Mouse (Mus musculus): ENCODE data around the gene Olfr1342.

Olfr1342 gene

DNA sequence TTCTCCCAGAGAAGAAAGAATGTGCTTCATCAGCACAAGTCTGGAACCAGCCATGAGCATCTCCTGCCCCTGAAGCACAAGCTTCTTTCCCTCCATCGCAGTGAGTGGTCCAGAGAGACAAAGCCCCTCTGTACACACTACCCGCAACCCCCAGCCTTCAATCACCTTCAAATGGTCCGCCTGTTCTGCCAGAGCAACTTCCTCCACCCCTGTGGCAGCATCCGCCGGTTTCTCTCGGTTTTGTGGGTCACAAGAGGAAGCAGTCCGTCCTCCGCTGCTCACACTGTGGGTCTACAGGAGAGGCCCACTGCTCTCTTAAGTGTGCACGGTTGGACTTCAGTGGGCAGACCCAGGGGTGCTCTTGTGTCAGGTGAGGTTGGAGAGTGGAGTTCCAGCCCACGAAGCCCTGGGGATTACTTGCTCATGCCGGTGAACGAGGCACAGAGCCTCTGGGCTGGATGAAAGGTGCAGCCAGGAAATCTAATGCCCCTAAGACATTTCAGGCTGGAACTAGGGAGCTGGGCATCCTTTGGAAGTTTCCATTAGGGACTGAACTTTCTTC, at the start of gene Olfr1342:
TSS of gene Olfr1342 (minus strand) at position 345 of the 562 bp plus-strand sequence.
- DNase-seq: no peak

DNA sequence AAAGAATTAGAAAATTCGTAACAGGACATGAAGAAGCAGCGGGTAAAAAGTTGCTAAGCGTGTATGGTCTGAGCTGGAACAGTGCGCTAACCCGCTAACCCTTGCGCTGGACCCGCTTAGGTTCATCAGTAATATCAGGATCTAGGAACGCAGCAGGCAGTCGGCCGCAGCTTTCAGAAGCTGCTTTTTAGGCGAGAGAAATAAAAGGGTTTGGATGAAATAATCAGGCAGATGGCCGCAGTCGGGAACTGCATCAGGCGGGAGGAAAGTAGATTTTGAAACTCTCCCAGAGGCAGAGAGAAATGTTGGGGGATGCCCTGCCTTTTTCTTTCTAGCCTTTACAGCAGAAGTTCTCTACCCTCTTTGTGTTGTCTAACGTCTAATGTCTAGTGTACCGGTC, 49.3 kb upstream of the Olfr1342 start:
- no peak for DNase-seq

DNA sequence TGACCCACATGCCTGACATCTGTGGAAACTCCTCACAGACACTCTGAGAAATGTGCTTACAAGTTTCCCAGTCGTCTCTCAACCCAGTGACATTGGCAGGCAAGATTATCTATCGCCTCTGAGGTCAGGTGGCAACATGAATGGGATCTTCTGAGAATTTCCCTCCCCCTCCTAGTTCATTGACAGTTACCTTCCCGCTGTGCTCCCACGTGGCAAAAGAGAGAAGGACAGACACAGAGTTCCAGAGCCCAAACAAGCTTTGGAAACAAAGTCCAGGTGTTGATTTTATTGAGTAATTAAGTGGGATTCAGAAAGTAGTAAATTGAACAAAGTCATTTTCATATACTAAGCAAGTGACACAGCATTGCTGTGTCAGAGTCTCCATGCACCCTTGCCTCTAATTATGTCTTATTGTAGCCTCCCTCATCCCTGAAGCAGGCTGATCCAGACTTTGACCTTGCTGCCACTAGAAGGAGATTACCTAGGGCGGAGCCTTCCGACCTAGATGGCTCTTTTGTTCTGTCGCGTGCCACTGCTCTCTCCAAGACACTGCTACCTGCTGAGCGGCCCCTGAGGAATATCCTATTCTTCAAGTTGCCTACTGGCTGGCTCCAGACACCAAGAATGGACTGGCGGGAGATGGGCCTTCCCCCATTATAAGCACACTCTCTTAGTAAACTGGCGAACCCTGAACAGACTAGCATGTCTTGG, 48.6 kb upstream of the Olfr1342 start:
- no peak for DNase-seq

DNA sequence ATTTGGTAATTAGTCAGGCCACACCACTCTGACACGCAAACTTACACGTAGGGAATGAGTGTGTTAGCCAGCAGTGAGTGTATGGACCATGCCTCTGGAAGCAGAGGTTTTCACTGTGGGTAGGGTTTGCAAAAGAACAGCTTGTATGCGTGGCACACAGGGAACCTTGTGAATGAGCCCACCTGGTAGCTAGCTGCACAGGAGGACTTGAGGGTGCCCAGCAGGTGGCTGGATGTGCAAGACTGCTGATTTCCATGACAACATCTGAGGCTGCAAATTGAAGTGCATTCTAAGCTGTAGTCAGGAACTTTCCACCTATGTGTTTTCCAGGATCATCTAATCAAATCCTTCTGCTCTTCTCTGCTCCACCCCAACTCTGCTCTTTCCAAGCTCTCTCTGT, 47.0 kb upstream of the Olfr1342 start:
- no peak for DNase-seq

DNA sequence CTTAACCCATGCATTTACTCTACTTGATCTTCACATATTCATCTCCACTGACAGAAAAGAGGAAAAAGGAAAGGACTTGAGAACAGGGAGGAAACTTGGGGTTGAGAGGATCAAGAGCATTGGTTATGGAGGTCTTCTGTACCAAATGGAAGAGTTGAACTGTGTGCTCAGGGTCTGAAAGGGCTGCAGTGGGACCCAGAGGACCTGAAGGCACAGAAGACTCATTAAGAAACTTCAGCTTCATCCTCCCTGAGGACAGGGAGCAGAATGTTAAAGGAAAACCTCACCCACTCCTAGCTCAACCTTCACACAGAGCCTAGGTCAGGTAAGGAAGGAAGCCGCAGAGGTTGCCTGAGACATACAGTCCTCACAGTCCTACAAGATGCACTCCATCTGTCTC, 39.3 kb upstream of the Olfr1342 start, which contains the start of gene Olfr1339:
TSS of gene Olfr1339 (plus strand) at position 301 of the 400 bp plus-strand sequence.
- DNase-seq: no peak

DNA sequence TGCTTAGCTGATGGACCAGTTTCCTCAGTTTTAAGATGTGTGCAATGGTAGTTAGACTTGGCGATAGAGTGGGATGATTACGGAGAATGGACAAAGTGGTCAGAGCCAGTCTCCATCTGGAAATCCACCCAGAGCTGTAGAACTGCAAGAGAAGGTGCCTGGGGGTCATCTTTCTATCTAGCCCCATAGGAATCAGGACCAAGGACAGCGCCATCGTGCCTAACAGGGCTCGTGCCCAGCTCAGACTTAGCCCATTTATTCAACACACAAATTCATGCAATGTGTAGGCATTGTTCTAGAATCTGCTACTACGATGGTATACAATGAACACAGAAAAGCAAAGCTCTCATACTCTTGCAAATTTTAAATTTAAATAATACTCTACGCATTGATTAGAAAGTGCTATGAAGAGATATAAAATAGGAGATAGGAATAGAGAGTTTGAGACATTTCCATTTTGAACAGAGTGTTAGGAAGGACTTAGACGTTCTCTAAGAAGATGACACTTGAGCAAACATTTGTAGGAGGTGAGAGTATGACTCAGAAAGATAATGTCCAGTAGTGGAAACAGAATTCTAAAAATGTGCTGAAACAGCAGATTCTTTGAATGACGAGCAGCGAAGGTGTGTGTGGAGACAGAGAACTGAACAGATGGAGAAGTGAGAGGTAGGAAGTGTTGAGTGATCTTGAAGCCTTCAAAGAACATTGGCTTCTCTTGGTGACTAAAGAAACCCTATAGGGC, 29.4 kb upstream of the Olfr1342 start:
- DNase-seq: no peak

DNA sequence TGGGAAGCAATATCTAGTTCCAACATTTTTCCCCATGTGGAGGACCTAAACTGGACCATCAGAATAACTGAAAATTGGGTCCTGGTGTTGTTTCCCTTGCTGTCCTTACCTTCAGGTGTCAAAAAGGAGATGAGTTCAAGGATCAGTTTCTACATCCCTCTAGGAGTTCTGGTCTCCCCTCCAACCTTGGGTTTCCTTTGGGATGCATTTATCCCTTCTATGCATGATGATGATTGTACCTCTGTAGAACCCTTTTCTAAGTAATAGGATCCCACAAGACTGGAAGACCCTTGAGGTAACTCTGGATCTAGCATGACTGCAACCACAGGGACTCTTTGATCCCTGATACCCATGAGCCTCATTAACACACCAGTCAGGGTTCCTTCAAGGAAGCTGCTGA, 27.3 kb upstream of the Olfr1342 start, which contains the start of gene Olfr1340:
TSS of gene Olfr1340 (plus strand) at position 301 of the 400 bp plus-strand sequence.
- no peak for DNase-seq

DNA sequence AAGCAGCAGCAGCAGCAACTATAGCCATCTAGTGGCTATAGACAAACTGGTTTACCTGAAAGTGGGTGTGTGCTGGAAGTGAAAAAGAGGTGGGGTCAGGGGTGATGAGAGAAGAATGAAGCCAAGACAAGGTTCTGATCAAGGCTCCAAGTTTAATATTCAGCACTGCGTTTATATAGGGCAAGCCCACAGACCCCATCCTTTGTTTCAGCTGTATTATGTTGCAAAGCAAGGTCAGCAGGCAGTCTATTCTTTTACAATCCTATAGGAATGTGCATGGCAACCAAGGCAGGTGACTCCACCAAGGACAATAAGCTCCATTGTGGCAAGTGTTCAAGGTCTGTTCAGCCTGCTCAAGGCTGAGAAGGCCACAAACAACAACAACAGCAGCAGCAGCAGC, 19.1 kb upstream of the Olfr1342 start:
- DNase-seq: no peak

DNA sequence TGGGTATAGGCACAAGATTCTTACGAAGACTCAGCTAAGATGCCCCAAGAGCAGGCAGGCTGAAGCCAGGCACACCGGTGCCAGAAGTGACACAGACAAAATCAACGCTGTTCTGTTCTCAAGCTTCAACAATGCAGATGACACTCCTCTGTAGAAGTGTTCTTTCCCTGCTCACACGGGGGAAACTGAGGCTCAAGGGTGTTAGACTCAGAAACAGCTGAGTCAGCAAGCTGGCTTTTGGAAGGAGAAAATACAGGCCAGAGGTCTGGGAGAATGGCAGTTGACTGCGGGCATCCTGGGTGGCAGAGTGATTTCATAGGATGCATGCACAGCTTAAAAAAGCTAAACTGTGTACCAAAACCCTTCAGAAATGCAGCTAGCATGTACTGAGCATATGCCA, 15.5 kb upstream of the Olfr1342 start:
- DNase-seq: no peak

DNA sequence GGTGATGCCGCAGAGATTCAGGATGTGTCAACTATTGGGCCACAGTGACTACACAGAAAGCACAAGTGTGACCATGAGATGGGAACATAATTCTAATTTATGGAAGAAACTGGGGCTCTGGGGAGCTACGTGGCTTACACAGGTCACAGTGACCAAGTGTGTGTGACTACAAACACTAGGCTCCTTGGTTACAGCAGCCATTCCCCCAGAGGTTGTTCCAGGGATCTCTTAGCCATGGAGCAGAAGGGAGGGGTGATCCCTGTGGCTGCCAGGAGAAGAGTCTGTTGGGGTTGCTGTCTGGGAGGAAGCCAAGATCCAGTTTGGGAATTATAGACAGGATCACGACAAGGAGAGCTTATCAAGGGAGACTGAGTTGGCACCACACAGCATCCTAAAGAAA, 10.7 kb upstream of the Olfr1342 start, which contains the start of gene Olfr1341:
TSS of gene Olfr1341 (plus strand) at position 301 of the 400 bp plus-strand sequence.
- no peak for DNase-seq

DNA sequence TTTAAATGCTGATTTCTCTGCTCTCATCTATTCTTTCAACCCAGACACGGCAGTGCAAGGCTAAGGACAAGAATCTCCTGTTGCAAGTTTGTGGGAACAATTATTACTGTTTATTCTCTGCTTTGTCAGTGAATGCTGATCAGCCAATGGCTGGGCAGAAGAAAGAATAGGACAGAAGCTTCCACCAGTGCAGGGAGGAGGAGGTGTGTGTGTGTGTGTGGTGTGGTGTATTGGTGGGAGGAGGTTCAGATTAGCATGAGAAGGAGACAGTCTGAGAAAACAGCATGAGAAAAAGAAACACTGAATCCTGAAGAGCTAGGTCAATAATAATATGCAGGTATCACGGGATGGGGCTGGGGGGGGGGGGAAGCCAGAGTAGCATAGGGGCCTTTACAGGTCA, 1.3 kb upstream of the Olfr1342 start:
- no peak for DNase-seq

DNA sequence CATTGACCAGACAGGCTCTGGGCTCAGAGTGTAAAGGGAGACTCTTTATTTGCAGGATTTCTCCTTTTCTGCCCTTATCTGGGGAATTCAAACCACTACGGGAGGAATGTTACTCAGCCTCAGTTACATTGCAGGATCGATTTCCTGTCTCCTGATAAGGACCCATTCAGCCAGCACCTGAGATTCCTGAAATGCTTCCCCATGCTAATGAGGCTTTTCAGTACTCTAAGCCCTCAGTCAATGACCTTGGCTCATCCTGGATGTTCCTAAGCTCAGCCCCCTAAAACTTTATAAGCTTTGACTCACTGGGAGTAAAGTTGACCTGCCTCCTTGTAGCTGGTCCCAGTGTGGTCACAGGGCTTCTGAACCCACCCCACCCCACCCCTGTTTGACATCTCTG, 5.5 kb downstream of the Olfr1342 start:
- no peak for DNase-seq

DNA sequence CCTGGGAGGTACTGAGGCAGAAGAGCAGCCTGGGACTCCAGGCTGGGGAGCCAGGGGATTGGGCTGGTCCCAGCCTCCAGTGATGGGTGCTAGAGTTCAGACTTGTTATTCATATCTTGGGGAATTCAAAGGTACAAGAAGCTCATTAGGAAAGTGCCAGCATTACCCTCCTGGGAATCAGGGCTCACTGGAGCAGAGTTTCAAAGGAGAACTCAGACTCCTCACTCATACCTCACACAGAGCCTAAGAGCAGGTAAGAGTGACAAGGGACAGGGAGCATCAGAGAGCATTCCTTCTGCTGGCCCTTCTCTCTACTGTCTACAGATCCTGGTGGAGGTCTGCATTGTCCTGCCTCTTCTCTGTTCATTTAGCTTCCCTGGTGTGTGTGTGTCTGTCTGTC, 33.9 kb downstream of the Olfr1342 start, which contains the start of gene Olfr62:
TSS of gene Olfr62 (plus strand) at position 301 of the 400 bp plus-strand sequence.
- DNase-seq: no peak

DNA sequence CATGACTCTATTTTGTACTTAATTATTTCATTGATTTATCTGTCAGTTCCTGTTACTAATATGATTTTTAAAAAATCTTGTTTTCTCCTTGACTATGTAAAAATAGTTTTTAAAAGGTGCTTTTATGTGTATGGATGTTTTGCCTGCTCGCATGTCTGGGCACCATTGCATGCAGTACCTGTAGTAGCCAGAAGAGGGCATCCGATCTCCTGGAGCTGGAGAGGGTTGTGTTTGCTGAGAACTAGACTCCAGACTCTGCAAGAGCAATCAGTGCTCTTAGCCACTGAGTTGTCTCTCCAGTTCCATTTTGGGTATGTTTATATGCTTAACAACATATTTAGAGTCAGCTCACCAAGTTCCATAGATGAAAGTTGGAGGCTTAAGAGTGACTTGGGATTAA, 47.3 kb downstream of the Olfr1342 start:
- DNase-seq: peak; percentile 34

DNA sequence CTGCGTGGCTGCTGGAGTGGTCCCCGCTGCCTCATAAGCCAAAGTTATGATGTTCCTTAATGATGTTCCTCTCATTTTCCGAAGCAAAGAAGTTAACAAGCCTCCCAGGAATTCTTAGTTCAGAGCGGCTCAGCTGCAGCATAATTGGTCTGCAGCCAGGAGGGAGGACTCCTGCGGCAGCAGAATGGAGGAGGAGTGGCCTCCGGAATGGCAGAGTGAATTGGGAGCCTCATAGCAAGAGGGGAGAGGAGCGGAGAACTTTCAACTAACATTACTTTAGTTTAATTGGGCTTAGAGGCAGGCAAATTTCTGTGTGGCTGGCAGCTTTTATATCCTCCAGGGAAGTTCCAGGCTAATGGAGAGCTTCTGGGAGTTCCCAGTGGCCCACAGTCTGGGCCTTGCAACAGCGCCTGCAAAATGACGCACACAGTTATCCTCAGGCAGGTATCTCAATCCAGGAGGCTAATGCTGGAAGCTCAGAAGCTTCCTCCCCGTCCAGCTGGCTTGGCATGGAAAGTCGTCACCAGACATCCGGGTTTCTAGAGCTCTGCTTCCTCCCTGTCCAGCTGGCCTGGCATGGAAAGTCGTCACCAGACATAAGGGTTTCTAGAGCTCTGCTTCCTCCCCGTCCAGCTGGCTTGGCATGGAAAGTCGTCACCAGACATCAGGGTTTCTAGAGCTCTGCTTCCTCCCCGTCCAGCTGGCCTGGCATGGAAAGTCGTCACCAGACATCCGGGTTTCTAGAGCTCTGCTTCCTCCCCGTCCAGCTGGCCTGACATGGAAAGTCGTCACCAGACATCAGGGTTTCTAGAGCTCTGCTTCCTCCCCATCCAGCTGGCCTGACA, 50.0 kb downstream of the Olfr1342 start:
- peak; percentile 11 for DNase-seq

Data from right cerebral cortex, postnatal 25 days (tissue).